Mouse (Mus musculus) liver, embryonic 14 days (tissue): ENCODE results near the gene Tulp1. TPM values are rescaled to one million over a fixed set of nuclear protein-coding genes. Genes with fewer than 3 reads are reported as not detected.

Source experiments
- polyA plus RNA-seq: library from polyadenylated mRNA; depleted of rRNA; stranded (reverse); fragments of >200 nt; gene quantifications from 2 replicates; pipeline ENCODE4 v1.2.3, GENCODE M21; 2012; rRNA removed

Gene Tulp1
- polyA plus RNA-seq: 0.26 and 0.28 TPM in 2 replicates

GRCm38 (mm10) chr17:28365122-28365521, at the start of gene Tulp1:
Tulp1 (minus strand) TSS chr17:28365222.

GRCm38 (mm10) chr17:28350466-28351352, 14.3 kb downstream of the Tulp1 start, which contains the start of gene Tead3:
Tead3 (minus strand) TSS chr17:28350817.

GRCm38 (mm10) chr17:28328366-28328928, 36.6 kb downstream of the Tulp1 start, which contains the start of gene Rpl10a:
Rpl10a (plus strand) TSS chr17:28328471.

GRCm38 (mm10) chr17:28313212-28313879, 51.7 kb downstream of the Tulp1 start, which contains the start of gene Fance:
Fance (plus strand) TSS chr17:28313519.

Other genes with a start within 250 kb of the Tulp1 start
- 0.23 and 0.34 TPM in 2 replicates for gene Scube3, start 223.1 kb downstream of the Tulp1 start, polyA plus RNA-seq
- 6.4 and 6.5 TPM in 2 replicates for gene Zfp523, start 188.1 kb downstream of the Tulp1 start, polyA plus RNA-seq
- gene Def6, start 157.4 kb downstream of the Tulp1 start, polyA plus RNA-seq: 11.7 and 11.8 TPM in 2 replicates
- 4.7 and 5.3 TPM in 2 replicates for gene Ppard, start 132.5 kb downstream of the Tulp1 start, polyA plus RNA-seq
- gene Fance, start 51.7 kb downstream of the Tulp1 start, polyA plus RNA-seq: 3.9 and 5.3 TPM in 2 replicates
- gene Rpl10a, start 36.8 kb downstream of the Tulp1 start, polyA plus RNA-seq: 1,745 and 1,892 TPM in 2 replicates
- 1.8 and 1.9 TPM in 2 replicates for gene Tead3, start 14.4 kb downstream of the Tulp1 start, polyA plus RNA-seq
- gene Fkbp5, start 152.3 kb upstream of the Tulp1 start, polyA plus RNA-seq: 7.8 and 8.6 TPM in 2 replicates
- not detected in 2 replicates for gene Armc12, start 165.6 kb upstream of the Tulp1 start, polyA plus RNA-seq
- not detected in 2 replicates for gene Clpsl2, start 184.2 kb upstream of the Tulp1 start, polyA plus RNA-seq
- 0.75 and 1.3 TPM in 2 replicates for gene Clps, start 195.5 kb upstream of the Tulp1 start, polyA plus RNA-seq
- gene Lhfpl5, start 210.4 kb upstream of the Tulp1 start, polyA plus RNA-seq: not detected in 2 replicates